21 mouse cellular contexts compared by ENCODE assay signal in genomic region chr5:45378486-45378885, GRCm38 (mm10).
DNase-seq lines count a peak whose midpoint lies in the region; TF ChIP-seq lines count a peak whose summit lies in the region.
"Had no signal": no experiment of that assay in that cellular context is flagged by ENCODE, and none has a peak within 500 bp of the region (broad histone marks: within the 10 kb centered on the region; RNA-seq: fewer than 3 reads in every experiment).

No protein-coding gene starts in this region.

- peaks cover 2 to 4% of the 10 kb centered on the region in 2 experiments; a peak in 2 of 4 replicates for H3K4me1 ChIP-seq in ES-E14 (ENCODE audit: control insufficient read depth in 2 of 2, insufficient read depth in 2 of 2, low read length in 2 of 2, poor library complexity in 1 of 2)
- H3K4me1 ChIP-seq: embryonic facial prominence, embryonic 13.5 days; embryonic facial prominence, embryonic 15.5 days; forebrain, embryonic 10.5 days; forebrain, embryonic 12.5 days had no signal

- H3K9me3 ChIP-seq in ES-E14 (ENCODE audit: control insufficient read depth, insufficient read depth, low read depth, low read length): no peaks in the 10 kb centered on the region
- H3K9me3 ChIP-seq: embryonic facial prominence, embryonic 13.5 days; embryonic facial prominence, embryonic 15.5 days; forebrain, embryonic 10.5 days; forebrain, embryonic 12.5 days had no signal

- DNase-seq in ES-E14 (ENCODE audit: low read depth, low spot score) (peak; percentile 19), R1 (ENCODE audit: low read depth, low spot score) (peak; percentile 87)
- DNase-seq in heart, adult 8-10 months (ENCODE audit: low spot score): no peak
- no peak for DNase-seq in spleen, adult 18-20 months
- no peak for DNase-seq in ovary, adult 18-20 months (ENCODE audit: low spot score)
- DNase-seq: adrenal gland, adult 2 months; adrenal gland, postnatal 10 days; adrenal gland, postnatal 25 days; cerebellum, adult 11 months; cerebellum, adult 18-20 months; cerebellum, adult 8-10 months; cerebellum, adult 9-11 months; cerebellum, postnatal 14 days; cerebellum, postnatal 36 days; embryo, embryonic 11 days; forebrain, postnatal 0 days had no signal

- no peak overlapping the region for H3K4me3 ChIP-seq in ES-E14 (ENCODE audit: insufficient read depth in 1 of 2, low read depth in 1 of 2, low read length in 2 of 2, poor library complexity in 1 of 2, severe bottlenecking in 1 of 2)
- H3K4me3 ChIP-seq: embryonic facial prominence, embryonic 13.5 days; embryonic facial prominence, embryonic 15.5 days; erythroblast, embryonic 14.5 days; forebrain, embryonic 10.5 days; forebrain, embryonic 12.5 days had no signal

- no peak overlapping the region for H3K9ac ChIP-seq in ES-E14 (ENCODE audit: insufficient read depth, low read depth, low read length, poor library complexity, severe bottlenecking)
- H3K9ac ChIP-seq: embryonic facial prominence, embryonic 13.5 days; embryonic facial prominence, embryonic 15.5 days; forebrain, embryonic 12.5 days; forebrain, postnatal 0 days had no signal

- no peaks in the 10 kb centered on the region for H3K36me3 ChIP-seq in ES-E14 (ENCODE audit: control insufficient read depth, insufficient read depth, low read length, poor library complexity, severe bottlenecking)
- H3K36me3 ChIP-seq: embryonic facial prominence, embryonic 13.5 days; embryonic facial prominence, embryonic 15.5 days; forebrain, embryonic 10.5 days; forebrain, embryonic 12.5 days had no signal

- in situ Hi-C loops in ES-E14 (cut with MboI; ENCODE audit: low sequenced_read_pairs in 2 of 2, unreplicated experiment in 2 of 2): no loop called here

- no peak overlapping the region for H3K27ac ChIP-seq in ES-E14 (ENCODE audit: insufficient read depth, low read depth, low read length, poor library complexity, severe bottlenecking)
- H3K27ac ChIP-seq: embryonic facial prominence, embryonic 13.5 days; embryonic facial prominence, embryonic 15.5 days; forebrain, embryonic 10.5 days; forebrain, embryonic 12.5 days had no signal

TF ChIP-seq in ES-E14, 5 proteins besides CTCF, POLR2A, EP300 and RAD21:
- TF ChIP-seq ZNF384 (IDR thresholded peaks at IDR 0.05; ENCODE audit: low read depth, low read length) (no peak), ZC3H11A (IDR thresholded peaks at IDR 0.05; ENCODE audit: borderline replicate concordance, low read depth, low read length) (no peak), CHD2 (IDR thresholded peaks at IDR 0.05; ENCODE audit: low read depth, low read length) (no peak), MAFK (IDR thresholded peaks at IDR 0.05; ENCODE audit: insufficient read depth, low read depth, low read length) (no peak), HCFC1 (IDR thresholded peaks at IDR 0.05; ENCODE audit: borderline replicate concordance, insufficient read depth, low read length) (no peak)

Comparison
In these comparisons a context has a peak if more than half of its experiments do, and no peak if none do; other contexts are left out.
1. DNase-seq: peak in ES-E14 (single experiment) and R1 (single experiment); none in heart, adult 8-10 months (single experiment), spleen, adult 18-20 months (0 of 2) and ovary, adult 18-20 months (single experiment).